Mouse (Mus musculus) heart, postnatal 14 days (tissue): ENCODE data around the gene Tbc1d8. TPM values are rescaled to one million over a fixed set of nuclear protein-coding genes. Genes with fewer than 3 reads are reported as not detected.

Experiments
- DNase-seq, 2 experiments: peaks; one replicate each; pipeline ENCODE4 v3.0.0; 2021 to 2022
- intact Hi-C: fragments of 180-260 bp; cut with DNase I; formaldehyde crosslinking; loops from one replicate; pipeline ENCODE4 v1.15.1; 2025
- total RNA-seq, 2 experiments: library from RNA; stranded (reverse); gene quantifications; 2 replicates each; pipeline ENCODE4 v1.2.3; 2021

Tbc1d8 gene
- total RNA-seq, 2 experiments from 2014 or later = 6.6 to 7.6 TPM

- intact Hi-C loops = no loop called here
- DNase-seq = no peak
Observed at GRCm38 (mm10) chr1:39374231-39374809, 104.2 kb downstream of the Tbc1d8 start.

GRCm38 (mm10) chr1:39373378-39373777 lies 105.2 kb downstream of the Tbc1d8 start:
- intact Hi-C loops = no loop called here
- no peak for DNase-seq

- intact Hi-C loops = no loop called here
- DNase-seq = no peak
Observed at GRCm38 (mm10) chr1:39372220-39372843, 106.2 kb downstream of the Tbc1d8 start.

- intact Hi-C loops = no loop called here
- DNase-seq = no peak
Observed at GRCm38 (mm10) chr1:39370431-39370830, 108.1 kb downstream of the Tbc1d8 start.

GRCm38 (mm10) chr1:39368267-39368841 lies 110.2 kb downstream of the Tbc1d8 start:
- DNase-seq = no peak
- intact Hi-C loops = no loop called here

- intact Hi-C loops = no loop called here
- DNase-seq = peak; percentile 97 to 98
Observed at GRCm38 (mm10) chr1:39367601-39368266, 110.8 kb downstream of the Tbc1d8 start, which contains the start of gene Rpl31. Rpl31 (plus strand) TSS chr1:39367842.

GRCm38 (mm10) chr1:39367045-39367444 lies 111.5 kb downstream of the Tbc1d8 start:
- intact Hi-C loops = no loop called here
- peak in 1 of 2 experiments; percentile 18 for DNase-seq

- intact Hi-C loops = no loop called here
- DNase-seq = no peak
Observed at GRCm38 (mm10) chr1:39365562-39365961, 113.0 kb downstream of the Tbc1d8 start.

- intact Hi-C loops = no loop called here
- no peak for DNase-seq
Observed at GRCm38 (mm10) chr1:39362515-39362893, 116.1 kb downstream of the Tbc1d8 start.

GRCm38 (mm10) chr1:39361754-39362514 lies 116.6 kb downstream of the Tbc1d8 start:
- no peak for DNase-seq
- intact Hi-C loops = no loop called here

- intact Hi-C loops = no loop called here
Observed at GRCm38 (mm10) chr1:39349427-39349826, 129.1 kb downstream of the Tbc1d8 start.

GRCm38 (mm10) chr1:39349001-39349400 lies 129.6 kb downstream of the Tbc1d8 start:
- intact Hi-C loops = no loop called here
- peak; percentile 30 to 53 for DNase-seq

More at GRCm38 (mm10) chr1:39349427-39349826, 129.1 kb downstream of the Tbc1d8 start:
- no peak for DNase-seq

- DNase-seq = no peak
- intact Hi-C loops = loop anchor here (5.0 kb wide), 1 partner anchor 153 kb away; the partner anchor contains the start of gene Npas2
Observed at GRCm38 (mm10) chr1:39344981-39345600, 133.5 kb downstream of the Tbc1d8 start.

GRCm38 (mm10) chr1:39343242-39343641 lies 135.3 kb downstream of the Tbc1d8 start:
- intact Hi-C loops = loop anchor here (5.0 kb wide), 1 partner anchor 151 kb away; the partner anchor contains the start of gene Npas2
- no peak for DNase-seq

- peak; percentile 25 to 42 for DNase-seq
- intact Hi-C loops = loop anchor here (2.0 to 5.0 kb wide), 2 partner anchors 150 to 341 kb away; partner anchors contain the start of gene Npas2
Observed at GRCm38 (mm10) chr1:39341807-39342206, 136.7 kb downstream of the Tbc1d8 start.

- intact Hi-C loops = loop anchor here (1.0 to 5.0 kb wide), 3 partner anchors 148 to 340 kb away; partner anchors contain the start of gene Npas2
- DNase-seq = peak; percentile 47 to 60
Observed at GRCm38 (mm10) chr1:39340647-39341046, 137.9 kb downstream of the Tbc1d8 start.

- no peak for DNase-seq
- intact Hi-C loops = loop anchor here (1.0 to 5.0 kb wide), 3 partner anchors 148 to 339 kb away; partner anchors contain the start of gene Npas2
Observed at GRCm38 (mm10) chr1:39340156-39340555, 138.4 kb downstream of the Tbc1d8 start.

- intact Hi-C loops = loop anchor here (5.0 kb wide), 1 partner anchor 127 kb away; no protein-coding TSS in a partner anchor
- DNase-seq = no peak
Observed at GRCm38 (mm10) chr1:39339455-39339854, 139.1 kb downstream of the Tbc1d8 start.

GRCm38 (mm10) chr1:39338831-39339230 lies 139.7 kb downstream of the Tbc1d8 start:
- intact Hi-C loops = loop anchor here (5.0 kb wide), 1 partner anchor 127 kb away; no protein-coding TSS in a partner anchor
- no peak for DNase-seq
